Mouse (Mus musculus): Measurements from ENCODE around the gene Crhr2. TPM values are rescaled to one million over a fixed set of nuclear protein-coding genes. Genes with fewer than 3 reads are reported as not detected.

Gene Crhr2
- polyA plus RNA-seq, 1 experiment from 2014 or later: 0.23 TPM

DNA sequence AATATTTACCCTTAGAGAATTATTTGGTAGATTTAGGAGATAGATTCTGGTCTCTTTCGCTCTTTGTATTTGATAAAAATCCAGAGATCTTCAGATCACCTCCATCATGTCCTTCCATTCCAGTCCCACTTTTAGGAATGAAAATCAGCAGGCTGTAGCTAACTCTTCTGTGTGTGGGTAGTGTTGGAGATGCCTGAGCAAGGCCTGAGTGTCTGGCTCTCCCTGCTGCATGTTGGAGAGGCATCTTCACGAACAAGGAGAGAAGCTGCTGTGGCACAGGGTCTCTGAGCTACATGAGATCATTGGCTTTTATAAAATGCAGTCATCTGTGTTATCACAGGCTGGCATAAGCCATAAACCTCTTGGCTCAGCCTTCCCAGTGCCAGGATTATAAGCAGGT lies 66.9 kb downstream of the Crhr2 start:
- no peak overlapping the region for H3K4me3 ChIP-seq (ENCODE audit: low read depth, low read length)
- ATAC-seq (replicated peaks; ENCODE audit: low FRiP score, low TSS enrichment, low read depth) (no peak), DNase-seq (ENCODE audit: low spot score) (no peak)
- no peak overlapping the region for H3K27ac ChIP-seq (ENCODE audit: low read depth)
- H3K36me3 ChIP-seq (ENCODE audit: control insufficient read depth, insufficient read depth, low read length): peaks cover 91% of the 10 kb centered on the region
- no peak overlapping the region for H3K4me2 ChIP-seq (ENCODE audit: low read length)
- H3K9ac ChIP-seq (ENCODE audit: low read length): no peak overlapping the region
- H3K27me3 ChIP-seq (replicated peaks; ENCODE audit: control insufficient read depth, insufficient read depth, low read length): no peaks in the 10 kb centered on the region
- no peaks in the 10 kb centered on the region for H3K9me3 ChIP-seq (ENCODE audit: control insufficient read depth, low read length)
- 95% methylated on average over 2 of the region's 2 CpGs for WGBS
- no peaks in the 10 kb centered on the region for H3K4me1 ChIP-seq (replicated peaks; ENCODE audit: control insufficient read depth, insufficient read depth, low read length)

DNA sequence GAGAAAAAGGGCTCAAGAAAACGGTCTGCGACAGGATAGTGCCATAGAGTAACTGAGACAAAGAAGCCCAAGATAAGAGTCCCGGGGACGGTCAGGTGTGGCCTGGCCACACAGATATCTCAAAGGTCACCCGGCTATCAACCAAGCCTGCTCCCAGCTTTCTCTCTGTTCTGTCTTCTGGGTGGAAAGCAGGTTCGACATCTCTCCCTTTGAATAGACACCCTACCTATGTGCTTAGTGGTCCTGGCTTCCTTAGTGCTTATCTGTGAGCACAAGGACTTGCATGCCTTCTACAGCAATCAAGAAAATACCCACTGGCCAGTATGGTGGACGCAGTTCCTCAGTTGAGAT lies 68.4 kb downstream of the Crhr2 start:
- no peak overlapping the region for H3K27ac ChIP-seq (ENCODE audit: low read depth)
- no peak overlapping the region for H3K4me3 ChIP-seq (ENCODE audit: low read depth, low read length)
- no peak for DNase-seq (ENCODE audit: low spot score)
- H3K4me2 ChIP-seq (ENCODE audit: low read length): no peak overlapping the region
- peaks cover 91% of the 10 kb centered on the region for H3K36me3 ChIP-seq (ENCODE audit: control insufficient read depth, insufficient read depth, low read length)
- no peaks in the 10 kb centered on the region for H3K4me1 ChIP-seq (replicated peaks; ENCODE audit: control insufficient read depth, insufficient read depth, low read length)
- H3K27me3 ChIP-seq (replicated peaks; ENCODE audit: control insufficient read depth, insufficient read depth, low read length): no peaks in the 10 kb centered on the region
- H3K9me3 ChIP-seq (ENCODE audit: control insufficient read depth, low read length): no peaks in the 10 kb centered on the region
- 92% methylated on average over 7 of the region's 7 CpGs for WGBS
- H3K9ac ChIP-seq (ENCODE audit: low read length): no peak overlapping the region
- ATAC-seq (replicated peaks; ENCODE audit: low FRiP score, low TSS enrichment, low read depth): no peak

DNA sequence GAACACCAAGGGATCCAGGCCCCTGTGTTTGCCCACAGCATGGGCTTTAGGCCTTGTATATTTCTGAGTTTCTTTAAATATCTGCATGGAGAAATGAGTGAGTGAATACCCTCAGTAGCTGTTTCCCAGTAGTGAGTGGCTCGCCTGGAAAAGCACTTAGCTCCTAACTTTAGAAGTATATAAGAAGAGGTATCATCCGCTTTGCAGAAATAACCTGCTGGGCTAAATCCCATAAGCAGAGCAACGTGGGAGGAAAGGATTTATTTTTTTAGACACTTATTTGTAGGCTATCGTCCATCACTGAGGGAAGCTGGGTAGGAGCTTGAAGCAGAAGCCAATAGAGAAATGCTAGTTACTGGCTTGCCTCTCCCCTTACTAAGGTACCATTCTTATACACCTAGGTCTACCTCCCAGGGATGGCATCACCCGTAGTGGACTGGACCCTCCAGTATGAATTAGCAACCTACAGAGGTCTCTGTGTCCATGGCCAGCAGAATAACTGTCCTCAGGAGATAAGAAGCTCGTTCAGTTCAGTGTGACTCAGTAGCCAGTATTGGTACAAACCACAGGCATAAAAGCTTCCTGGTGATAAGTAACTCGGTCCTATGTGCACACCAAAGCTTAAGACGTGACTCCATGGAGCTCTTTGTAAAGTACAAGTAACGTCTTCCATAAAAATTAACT lies 68.9 kb downstream of the Crhr2 start:
- Histone ChIP-seq H3K27ac (ENCODE audit: low read depth) (no peak overlapping the region), H3K9me3 (ENCODE audit: control insufficient read depth, low read length) (no peaks in the 10 kb centered on the region), H3K4me3 (ENCODE audit: low read depth, low read length) (no peak overlapping the region), H3K4me2 (ENCODE audit: low read length) (no peak overlapping the region), H3K9ac (ENCODE audit: low read length) (no peak overlapping the region), H3K27me3 (replicated peaks; ENCODE audit: control insufficient read depth, insufficient read depth, low read length) (no peaks in the 10 kb centered on the region), H3K36me3 (ENCODE audit: control insufficient read depth, insufficient read depth, low read length) (peaks cover 91% of the 10 kb centered on the region), H3K4me1 (replicated peaks; ENCODE audit: control insufficient read depth, insufficient read depth, low read length) (no peaks in the 10 kb centered on the region)
- DNase-seq (ENCODE audit: low spot score): no peak
- ATAC-seq (replicated peaks; ENCODE audit: low FRiP score, low TSS enrichment, low read depth): no peak
- 91% methylated on average over 9 of the region's 9 CpGs for WGBS

DNA sequence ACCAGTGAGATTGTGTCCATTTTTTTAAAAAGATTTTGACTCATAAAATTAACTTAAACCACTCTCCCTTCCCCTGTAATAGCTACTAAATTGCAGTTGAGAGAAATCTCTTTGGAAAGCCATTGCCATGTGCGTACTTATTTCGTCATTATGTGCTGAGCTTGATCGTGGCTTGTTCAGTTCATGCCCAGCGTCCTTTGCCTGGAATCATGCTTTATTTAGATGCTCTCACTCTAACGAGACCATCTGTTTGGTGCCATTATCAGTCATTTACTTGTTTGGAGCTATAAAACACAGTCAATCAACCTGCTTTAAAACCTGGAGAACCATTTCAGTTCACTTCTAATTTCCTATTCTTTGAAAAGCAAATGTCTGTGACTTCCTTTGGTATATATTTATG lies 70.6 kb downstream of the Crhr2 start:
- Histone ChIP-seq H3K4me1 (replicated peaks; ENCODE audit: control insufficient read depth, insufficient read depth, low read length) (no peaks in the 10 kb centered on the region), H3K27ac (ENCODE audit: low read depth) (no peak overlapping the region), H3K9ac (ENCODE audit: low read length) (no peak overlapping the region), H3K27me3 (replicated peaks; ENCODE audit: control insufficient read depth, insufficient read depth, low read length) (no peaks in the 10 kb centered on the region), H3K4me2 (ENCODE audit: low read length) (no peak overlapping the region), H3K4me3 (ENCODE audit: low read depth, low read length) (no peak overlapping the region), H3K9me3 (ENCODE audit: control insufficient read depth, low read length) (no peaks in the 10 kb centered on the region), H3K36me3 (ENCODE audit: control insufficient read depth, insufficient read depth, low read length) (peaks cover 87% of the 10 kb centered on the region)
- WGBS: 85% methylated on average over 5 of the region's 5 CpGs
- DNase-seq (ENCODE audit: low spot score): no peak
- no peak for ATAC-seq (replicated peaks; ENCODE audit: low FRiP score, low TSS enrichment, low read depth)

DNA sequence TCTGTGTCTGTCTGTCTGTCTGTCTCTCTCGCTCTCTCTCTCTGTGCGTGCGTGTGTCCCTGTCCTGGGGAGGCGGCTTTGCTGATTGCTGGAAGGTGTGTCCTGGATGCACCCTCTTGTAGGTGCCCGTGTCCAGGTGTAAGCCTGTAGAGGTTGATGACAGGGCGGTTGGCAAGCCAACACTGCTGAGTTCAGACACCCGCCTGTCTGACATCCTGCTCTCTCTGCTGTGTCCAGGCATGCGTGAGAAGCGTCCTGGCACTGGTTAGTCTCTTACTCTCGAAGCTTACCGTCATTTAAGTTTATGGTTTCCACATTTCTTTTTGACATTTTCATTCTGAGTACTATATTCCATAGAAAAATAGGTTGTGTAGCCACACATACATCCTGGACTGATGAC lies 71.5 kb downstream of the Crhr2 start:
- Histone ChIP-seq H3K9ac (ENCODE audit: low read length) (no peak overlapping the region), H3K4me2 (ENCODE audit: low read length) (no peak overlapping the region), H3K9me3 (ENCODE audit: control insufficient read depth, low read length) (no peaks in the 10 kb centered on the region), H3K36me3 (ENCODE audit: control insufficient read depth, insufficient read depth, low read length) (peaks cover 87% of the 10 kb centered on the region), H3K27ac (ENCODE audit: low read depth) (no peak overlapping the region), H3K27me3 (replicated peaks; ENCODE audit: control insufficient read depth, insufficient read depth, low read length) (no peaks in the 10 kb centered on the region), H3K4me1 (replicated peaks; ENCODE audit: control insufficient read depth, insufficient read depth, low read length) (no peaks in the 10 kb centered on the region), H3K4me3 (ENCODE audit: low read depth, low read length) (no peak overlapping the region)
- DNase-seq (ENCODE audit: low spot score) (no peak), ATAC-seq (replicated peaks; ENCODE audit: low FRiP score, low TSS enrichment, low read depth) (no peak)
- 88% methylated on average over 11 of the region's 11 CpGs for WGBS

DNA sequence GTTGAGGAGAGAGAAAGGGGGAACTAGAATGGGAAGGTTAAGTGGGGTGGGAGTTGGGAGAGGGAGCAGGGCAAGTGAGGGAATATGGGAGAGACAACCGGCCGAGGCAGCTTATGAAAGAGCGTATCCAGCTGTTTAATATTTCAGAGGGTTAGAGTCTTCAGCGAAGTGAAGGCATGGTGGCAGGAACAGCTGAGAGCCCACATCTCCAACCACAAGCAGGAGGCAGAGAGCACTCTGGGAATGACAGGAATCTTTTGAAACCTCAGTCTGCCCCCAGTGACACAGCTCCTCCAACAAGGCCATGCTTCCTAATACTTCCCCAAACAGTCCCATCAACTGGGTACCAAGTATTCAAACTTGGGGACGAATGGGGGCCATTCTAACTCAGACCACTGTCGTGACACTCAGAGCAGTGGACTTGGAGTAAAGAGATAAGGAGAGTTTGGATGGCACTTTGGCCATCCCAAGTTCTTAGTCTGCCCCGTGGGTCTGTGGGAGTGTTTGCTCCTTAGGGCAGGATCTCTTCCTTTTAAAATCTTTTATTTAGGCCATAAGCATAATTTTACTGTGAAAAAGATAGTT lies 72.5 kb downstream of the Crhr2 start:
- ATAC-seq (replicated peaks; ENCODE audit: low FRiP score, low TSS enrichment, low read depth): no peak
- Histone ChIP-seq H3K27me3 (replicated peaks; ENCODE audit: control insufficient read depth, insufficient read depth, low read length) (no peaks in the 10 kb centered on the region), H3K4me3 (ENCODE audit: low read depth, low read length) (no peak overlapping the region), H3K9ac (ENCODE audit: low read length) (no peak overlapping the region), H3K4me1 (replicated peaks; ENCODE audit: control insufficient read depth, insufficient read depth, low read length) (no peaks in the 10 kb centered on the region), H3K36me3 (ENCODE audit: control insufficient read depth, insufficient read depth, low read length) (peaks cover 87% of the 10 kb centered on the region), H3K9me3 (ENCODE audit: control insufficient read depth, low read length) (no peaks in the 10 kb centered on the region), H3K4me2 (ENCODE audit: low read length) (no peak overlapping the region), H3K27ac (ENCODE audit: low read depth) (no peak overlapping the region)
- WGBS: 95% methylated on average over 7 of the region's 7 CpGs
- no peak for DNase-seq (ENCODE audit: low spot score)

DNA sequence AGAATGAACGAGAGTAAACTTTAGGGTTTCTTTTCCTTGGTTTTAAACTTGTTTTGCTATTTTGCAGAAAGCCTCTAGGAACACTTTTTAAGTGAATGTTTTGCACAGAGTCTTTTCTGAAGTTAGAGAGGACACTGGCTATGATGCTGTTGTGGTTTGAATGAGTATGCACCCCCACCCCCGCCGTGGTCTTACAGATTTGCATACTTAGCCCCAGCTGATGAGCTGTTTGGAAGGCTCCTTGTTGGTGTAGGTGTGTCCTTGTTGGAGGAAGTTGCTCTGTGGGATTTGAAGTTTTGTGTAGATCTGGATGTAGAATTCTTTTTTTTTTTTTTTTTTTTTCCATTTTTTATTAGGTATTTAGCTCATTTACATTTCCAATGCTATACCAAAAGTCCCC lies 75.4 kb downstream of the Crhr2 start:
- H3K4me1 ChIP-seq (replicated peaks; ENCODE audit: control insufficient read depth, insufficient read depth, low read length): no peaks in the 10 kb centered on the region
- H3K27ac ChIP-seq (ENCODE audit: low read depth): no peak overlapping the region
- peaks cover 88% of the 10 kb centered on the region for H3K36me3 ChIP-seq (ENCODE audit: control insufficient read depth, insufficient read depth, low read length)
- WGBS: 92% methylated on average over 3 of the region's 3 CpGs
- H3K9ac ChIP-seq (ENCODE audit: low read length): no peak overlapping the region
- no peak for ATAC-seq (replicated peaks; ENCODE audit: low FRiP score, low TSS enrichment, low read depth)
- H3K4me2 ChIP-seq (ENCODE audit: low read length): no peak overlapping the region
- H3K9me3 ChIP-seq (ENCODE audit: control insufficient read depth, low read length): no peaks in the 10 kb centered on the region
- no peak for DNase-seq (ENCODE audit: low spot score)
- no peak overlapping the region for H3K4me3 ChIP-seq (ENCODE audit: low read depth, low read length)
- H3K27me3 ChIP-seq (replicated peaks; ENCODE audit: control insufficient read depth, insufficient read depth, low read length): no peaks in the 10 kb centered on the region

DNA sequence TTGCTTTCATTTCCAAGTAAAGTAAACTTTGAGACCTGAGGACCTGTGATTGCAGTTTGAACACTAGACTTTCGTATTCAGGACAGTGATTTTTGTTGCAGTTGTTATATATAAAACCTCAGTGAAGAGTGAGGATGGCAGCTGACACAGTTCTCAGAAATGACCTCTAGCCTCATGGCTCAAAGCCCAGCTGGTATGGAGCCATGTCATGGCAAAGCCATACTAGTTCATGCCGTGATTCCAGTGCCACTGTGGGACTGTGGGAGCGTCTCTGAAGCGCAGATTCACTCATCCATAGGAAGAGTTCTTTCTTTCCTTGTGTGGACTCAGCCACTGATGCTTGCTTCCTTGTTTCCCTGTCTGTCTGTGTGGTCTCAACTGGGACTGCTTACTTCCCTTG lies 78.3 kb downstream of the Crhr2 start:
- Histone ChIP-seq H3K27ac (ENCODE audit: low read depth) (no peak overlapping the region), H3K27me3 (replicated peaks; ENCODE audit: control insufficient read depth, insufficient read depth, low read length) (no peaks in the 10 kb centered on the region), H3K4me1 (replicated peaks; ENCODE audit: control insufficient read depth, insufficient read depth, low read length) (no peaks in the 10 kb centered on the region), H3K4me2 (ENCODE audit: low read length) (no peak overlapping the region), H3K36me3 (ENCODE audit: control insufficient read depth, insufficient read depth, low read length) (peaks cover 93% of the 10 kb centered on the region), H3K9ac (ENCODE audit: low read length) (no peak overlapping the region), H3K9me3 (ENCODE audit: control insufficient read depth, low read length) (no peaks in the 10 kb centered on the region), H3K4me3 (ENCODE audit: low read depth, low read length) (no peak overlapping the region)
- WGBS: 90% methylated on average over 4 of the region's 4 CpGs
- no peak for ATAC-seq (replicated peaks; ENCODE audit: low FRiP score, low TSS enrichment, low read depth)
- DNase-seq (ENCODE audit: low spot score): no peak

DNA sequence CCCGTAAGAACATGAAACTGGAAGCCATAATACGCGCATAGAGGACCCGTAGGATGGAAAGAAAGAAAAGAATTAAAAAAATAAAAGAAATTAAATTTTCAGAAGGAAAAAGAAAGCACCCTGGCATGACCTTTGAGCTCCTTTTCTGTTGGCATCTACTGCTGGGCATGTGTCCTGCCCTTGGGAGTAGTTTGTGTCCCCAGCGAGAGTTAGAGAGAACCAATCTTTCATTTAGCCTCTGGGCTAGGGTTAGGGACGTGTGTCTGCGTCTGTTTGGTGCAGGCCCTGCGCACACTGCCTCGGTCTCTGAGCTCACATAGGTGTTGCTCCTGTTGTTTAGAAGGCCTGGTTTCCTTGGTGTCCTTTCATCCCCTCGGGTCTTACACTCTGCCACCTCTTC lies 83.6 kb downstream of the Crhr2 start:
- Histone ChIP-seq H3K9ac (ENCODE audit: low read length) (no peak overlapping the region), H3K4me2 (ENCODE audit: low read length) (no peak overlapping the region), H3K9me3 (ENCODE audit: control insufficient read depth, low read length) (no peaks in the 10 kb centered on the region), H3K4me3 (ENCODE audit: low read depth, low read length) (no peak overlapping the region), H3K4me1 (replicated peaks; ENCODE audit: control insufficient read depth, insufficient read depth, low read length) (no peaks in the 10 kb centered on the region; the same call in 1 of the 2 replicates), H3K27me3 (replicated peaks; ENCODE audit: control insufficient read depth, insufficient read depth, low read length) (no peaks in the 10 kb centered on the region), H3K36me3 (ENCODE audit: control insufficient read depth, insufficient read depth, low read length) (peaks cover 69% of the 10 kb centered on the region), H3K27ac (ENCODE audit: low read depth) (no peak overlapping the region)
- DNase-seq (ENCODE audit: low spot score): no peak
- no peak for ATAC-seq (replicated peaks; ENCODE audit: low FRiP score, low TSS enrichment, low read depth)
- 93% methylated on average over 10 of the region's 10 CpGs for WGBS
